Mouse (Mus musculus) limb, embryonic 15.5 days (tissue): ENCODE measurements around the gene Olfr535. TPM values are rescaled to one million over a fixed set of nuclear protein-coding genes. Genes with fewer than 3 reads are reported as not detected.

Experiments
- polyA plus RNA-seq: library from polyadenylated mRNA; unstranded; fragments of >200 nt; fragmentation: Nextera tagmentation; extraction: Ambion mirVana; gene quantifications from 2 replicates; pipeline ENCODE4 v1.2.1, GENCODE M21; 2015

The Olfr535 gene
- polyA plus RNA-seq, 1 experiment from 2014 or later = not detected

Other genes starting within 250 kb of the Olfr535 start
- not detected in 2 replicates for gene 5830411N06Rik, start 236.9 kb upstream of the Olfr535 start, polyA plus RNA-seq
- gene Olfr525, start 163.4 kb upstream of the Olfr535 start, polyA plus RNA-seq = not detected in 2 replicates
- gene Olfr527, start 150.2 kb upstream of the Olfr535 start, polyA plus RNA-seq = not detected in 2 replicates
- gene Olfr60, start 122.5 kb upstream of the Olfr535 start, polyA plus RNA-seq = not detected in 2 replicates
- not detected in 2 replicates for gene Olfr530, start 107.9 kb upstream of the Olfr535 start, polyA plus RNA-seq
- not detected in 2 replicates for gene Olfr531, start 81.3 kb upstream of the Olfr535 start, polyA plus RNA-seq
- gene Olfr532, start 62.6 kb upstream of the Olfr535 start, polyA plus RNA-seq = not detected in 2 replicates
- gene Olfr533, start 20.8 kb upstream of the Olfr535 start, polyA plus RNA-seq = not detected in 2 replicates
- not detected in 2 replicates for gene Olfr536, start 23.2 kb downstream of the Olfr535 start, polyA plus RNA-seq
- not detected in 2 replicates for gene Olfr538, start 83.7 kb downstream of the Olfr535 start, polyA plus RNA-seq
- gene Olfr46, start 117.1 kb downstream of the Olfr535 start, polyA plus RNA-seq = not detected in 2 replicates
- not detected in 2 replicates for gene Olfr61, start 144.8 kb downstream of the Olfr535 start, polyA plus RNA-seq
- not detected in 2 replicates for gene Olfr53, start 162.2 kb downstream of the Olfr535 start, polyA plus RNA-seq
- 0.03 TPM in 1 of 2 replicates, not detected in the other for gene Olfr539, start 175.7 kb downstream of the Olfr535 start, polyA plus RNA-seq
- gene Olfr45, start 197.7 kb downstream of the Olfr535 start, polyA plus RNA-seq = not detected in 2 replicates
- gene Olfr541, start 213.1 kb downstream of the Olfr535 start, polyA plus RNA-seq = not detected in 2 replicates